Mouse (Mus musculus) CD8-positive naive resting alpha-beta T cell, adult 57 days (primary cell): ENCODE measurements around the gene Fer1l4. TPM values are rescaled to one million over a fixed set of nuclear protein-coding genes. Genes with fewer than 3 reads are reported as not detected.

ENCODE experiments used
- total RNA-seq: library from RNA; stranded (reverse); gene quantifications from one replicate; pipeline ENCODE4 v1.2.4, GENCODE M21; 2023

Fer1l4 gene
- total RNA-seq, result not detected

GRCm38 (mm10) chr2:156052816-156053215 is at the start of gene Fer1l4:
TSS of gene Fer1l4 (minus strand) at chr2:156052947.

GRCm38 (mm10) chr2:156065099-156066041 is 12.6 kb upstream of the Fer1l4 start, which contains the start of gene Spag4:
TSS of gene Spag4 (plus strand) at chr2:156065175.

GRCm38 (mm10) chr2:156007888-156008532 is 44.7 kb downstream of the Fer1l4 start, which contains the start of the genes 6430550D23Rik and Ergic3:
TSS of gene 6430550D23Rik (minus strand) at chr2:156007977.
TSS of gene Ergic3 (plus strand) at chr2:156008045.

Other genes starting within 250 kb of the Fer1l4 start
- 21.4 TPM for gene BC029722, start 233.5 kb downstream of the Fer1l4 start, total RNA-seq
- gene Eif6, start 226.0 kb downstream of the Fer1l4 start, total RNA-seq, result 120 TPM
- gene Fam83c, start 218.1 kb downstream of the Fer1l4 start, total RNA-seq, result 0.24 TPM
- gene Uqcc1, start 122.6 kb downstream of the Fer1l4 start, total RNA-seq, result 40.3 TPM
- gene Gm15557, start 112.2 kb downstream of the Fer1l4 start, total RNA-seq, result not detected
- gene Gdf5, start 107.6 kb downstream of the Fer1l4 start, total RNA-seq, result not detected
- 62.5 TPM for gene Cep250, start 96.5 kb downstream of the Fer1l4 start, total RNA-seq
- 2.8 TPM for gene 6430550D23Rik, start 45.0 kb downstream of the Fer1l4 start, total RNA-seq
- 59.8 TPM for gene Ergic3, start 44.9 kb downstream of the Fer1l4 start, total RNA-seq
- gene Spag4, start 12.2 kb upstream of the Fer1l4 start, total RNA-seq, result 4.1 TPM
- gene Cpne1, start 59.0 kb upstream of the Fer1l4 start, total RNA-seq, result 67.0 TPM
- 26.5 TPM for gene Rbm12, start 59.0 kb upstream of the Fer1l4 start, total RNA-seq
- 24.3 TPM for gene Gm28036, start 74.1 kb upstream of the Fer1l4 start, total RNA-seq
- 51.0 TPM for gene Romo1, start 91.1 kb upstream of the Fer1l4 start, total RNA-seq
- 24.9 TPM for gene Nfs1, start 91.2 kb upstream of the Fer1l4 start, total RNA-seq
- 1,869 TPM for gene Rbm39, start 127.3 kb upstream of the Fer1l4 start, total RNA-seq
- gene Phf20, start 143.5 kb upstream of the Fer1l4 start, total RNA-seq, result 76.0 TPM